Mouse (Mus musculus): ENCODE measurements around the gene Vps37b.

Gene Vps37b

DNA sequence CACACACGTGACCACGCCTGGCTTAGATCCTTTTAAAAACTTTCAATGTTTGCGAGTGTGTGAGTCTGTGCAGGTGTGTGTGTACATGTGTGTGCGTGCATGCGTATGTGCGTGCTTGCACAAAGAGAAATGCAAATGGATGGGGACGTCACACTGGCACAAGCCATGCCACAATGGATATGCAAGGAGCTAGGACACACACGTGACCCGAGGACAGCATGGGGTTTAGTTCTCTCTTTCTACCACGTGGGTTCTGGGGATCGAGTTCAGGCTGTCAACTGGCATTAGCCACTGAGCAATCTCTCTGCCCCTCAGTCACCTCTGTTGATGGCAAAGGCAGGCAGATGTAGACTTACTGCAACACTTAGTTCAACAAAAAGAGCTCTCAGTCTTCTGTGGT, 10.4 kb downstream of the Vps37b start:
- DNase-seq (ENCODE audit: low spot score), result no peak

GRCm38 (mm10) chr5:124021148-124021547, 10.9 kb downstream of the Vps37b start:
- no peak for DNase-seq (ENCODE audit: low spot score)

- no peak for DNase-seq (ENCODE audit: low spot score)
Measured at GRCm38 (mm10) chr5:124019348-124020216, 12.5 kb downstream of the Vps37b start.

- DNase-seq (ENCODE audit: low spot score), result no peak
Measured at GRCm38 (mm10) chr5:124018651-124019050, 13.4 kb downstream of the Vps37b start.

DNA sequence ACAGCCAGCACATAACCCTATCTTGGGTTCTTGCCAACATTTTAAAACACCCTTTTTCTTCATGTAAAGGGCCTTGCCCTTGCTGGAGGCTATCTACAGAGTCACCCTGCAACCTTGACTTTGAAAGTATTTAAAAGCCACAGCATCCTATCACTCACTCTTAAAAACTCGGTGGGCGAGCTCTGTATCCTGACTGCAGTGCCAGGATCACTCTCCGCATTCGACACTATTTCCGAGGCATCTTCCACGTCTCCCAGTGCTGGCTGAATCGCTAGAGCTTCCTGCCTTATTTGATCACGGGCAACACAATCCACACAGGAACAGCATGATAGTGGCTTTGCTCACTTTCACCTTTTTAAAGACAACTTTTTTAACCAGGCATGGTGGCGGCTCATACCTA, 14.1 kb downstream of the Vps37b start:
- DNase-seq (ENCODE audit: low spot score), result no peak

GRCm38 (mm10) chr5:124016291-124016821, 15.7 kb downstream of the Vps37b start:
- no peak for DNase-seq (ENCODE audit: low spot score)

GRCm38 (mm10) chr5:124015727-124016126, 16.3 kb downstream of the Vps37b start:
- DNase-seq (ENCODE audit: low spot score), result no peak

- DNase-seq (ENCODE audit: low spot score), result no peak
Measured at GRCm38 (mm10) chr5:124014791-124015251, 17.2 kb downstream of the Vps37b start.

GRCm38 (mm10) chr5:124014180-124014579, 17.9 kb downstream of the Vps37b start:
- DNase-seq (ENCODE audit: low spot score), result no peak

DNA sequence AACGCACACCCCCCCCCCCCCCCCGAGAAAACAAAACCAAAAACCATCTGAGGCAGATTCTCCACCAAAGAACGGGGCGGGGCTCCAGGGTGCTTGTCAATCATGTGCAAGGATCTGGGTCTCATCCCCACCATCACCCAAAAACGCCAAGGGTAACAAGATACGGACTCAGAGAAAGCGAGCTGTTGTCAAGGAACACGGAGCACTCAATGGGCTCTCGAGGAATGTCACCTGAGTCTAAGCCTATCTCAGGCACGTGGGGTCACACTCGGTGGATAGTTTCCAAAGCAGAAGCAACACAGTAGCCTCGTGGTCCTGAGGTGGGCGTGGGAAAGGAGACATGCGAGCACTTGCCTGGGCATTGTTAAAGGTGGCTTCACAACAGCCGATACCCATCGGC, 18.3 kb downstream of the Vps37b start:
- no peak for DNase-seq (ENCODE audit: low spot score)

- no peak for DNase-seq (ENCODE audit: low spot score)
Measured at GRCm38 (mm10) chr5:124012885-124013284, 19.2 kb downstream of the Vps37b start.

GRCm38 (mm10) chr5:124011927-124012326, 20.1 kb downstream of the Vps37b start:
- no peak for DNase-seq (ENCODE audit: low spot score)

- DNase-seq (ENCODE audit: low spot score), result peak; percentile 49
Measured at GRCm38 (mm10) chr5:124010910-124011655, 21.0 kb downstream of the Vps37b start.

DNA sequence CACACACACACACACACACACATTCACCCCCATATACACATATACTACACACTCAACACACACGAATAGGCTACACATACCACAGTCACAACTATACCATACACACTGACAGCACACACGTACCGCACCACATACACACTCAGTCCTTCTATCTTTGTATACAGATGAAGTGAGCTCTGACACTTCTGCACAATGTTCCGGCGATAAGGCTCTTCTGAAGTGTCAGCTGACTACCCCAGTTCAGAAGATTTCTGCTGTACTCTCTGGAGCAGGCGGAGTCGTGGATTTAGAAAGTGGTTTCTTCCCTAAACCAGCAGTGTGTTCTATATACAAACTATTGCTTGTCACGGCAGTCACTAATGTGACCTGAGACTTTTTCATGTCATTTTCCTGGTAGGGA, 22.0 kb downstream of the Vps37b start:
- DNase-seq (ENCODE audit: low spot score), result no peak

DNA sequence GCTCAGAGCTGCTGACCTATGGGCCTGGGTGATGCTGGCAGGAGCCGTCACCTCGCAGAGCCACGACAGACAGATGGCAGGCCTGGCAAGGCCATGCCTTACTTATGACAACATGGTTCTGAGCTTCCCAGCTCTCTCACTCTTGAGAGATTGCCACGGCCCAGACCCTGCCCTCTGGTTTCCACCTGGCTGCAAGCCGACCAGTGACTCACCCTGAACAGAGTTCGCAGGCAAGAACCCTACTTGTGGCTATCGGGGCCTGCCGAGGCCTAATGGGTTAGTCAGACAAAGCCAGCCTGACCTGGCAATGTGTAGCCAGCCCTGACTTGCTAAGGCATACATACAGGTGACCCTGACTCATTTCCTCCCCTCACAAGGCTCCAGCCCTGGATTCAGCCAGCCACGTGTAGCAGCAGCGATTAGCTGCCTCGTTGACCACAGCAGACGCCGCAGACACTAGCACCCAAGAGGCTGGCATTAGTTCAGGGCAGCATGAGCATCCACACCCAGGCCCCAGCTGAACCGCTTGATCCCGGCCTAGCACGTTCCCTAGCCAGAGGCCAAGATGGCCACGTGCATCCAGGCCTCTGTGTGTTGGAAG, 25.1 kb downstream of the Vps37b start:
- peak; percentile 70 for DNase-seq (ENCODE audit: low spot score)

GRCm38 (mm10) chr5:124006082-124006873, 25.8 kb downstream of the Vps37b start:
- DNase-seq (ENCODE audit: low spot score), result no peak

GRCm38 (mm10) chr5:124005591-124005990, 26.5 kb downstream of the Vps37b start:
- no peak for DNase-seq (ENCODE audit: low spot score)

DNA sequence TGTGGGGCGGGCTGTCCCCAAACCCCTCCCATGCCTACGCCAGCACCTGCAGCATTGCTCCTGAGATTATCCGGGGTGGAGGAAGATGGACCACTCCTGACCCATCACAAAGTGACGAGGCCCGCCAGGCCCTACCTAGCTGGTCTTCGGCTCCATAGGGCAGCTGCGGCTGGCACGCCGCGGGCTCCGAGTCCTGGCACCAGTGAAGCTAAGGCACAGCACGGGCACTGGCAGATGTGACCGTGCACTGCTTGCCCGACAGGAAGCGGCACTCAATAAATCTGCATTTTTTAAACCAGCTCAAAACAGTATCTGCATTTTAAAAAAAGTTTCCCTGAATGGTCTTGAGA, 26.9 kb downstream of the Vps37b start:
- DNase-seq (ENCODE audit: low spot score), result no peak

DNA sequence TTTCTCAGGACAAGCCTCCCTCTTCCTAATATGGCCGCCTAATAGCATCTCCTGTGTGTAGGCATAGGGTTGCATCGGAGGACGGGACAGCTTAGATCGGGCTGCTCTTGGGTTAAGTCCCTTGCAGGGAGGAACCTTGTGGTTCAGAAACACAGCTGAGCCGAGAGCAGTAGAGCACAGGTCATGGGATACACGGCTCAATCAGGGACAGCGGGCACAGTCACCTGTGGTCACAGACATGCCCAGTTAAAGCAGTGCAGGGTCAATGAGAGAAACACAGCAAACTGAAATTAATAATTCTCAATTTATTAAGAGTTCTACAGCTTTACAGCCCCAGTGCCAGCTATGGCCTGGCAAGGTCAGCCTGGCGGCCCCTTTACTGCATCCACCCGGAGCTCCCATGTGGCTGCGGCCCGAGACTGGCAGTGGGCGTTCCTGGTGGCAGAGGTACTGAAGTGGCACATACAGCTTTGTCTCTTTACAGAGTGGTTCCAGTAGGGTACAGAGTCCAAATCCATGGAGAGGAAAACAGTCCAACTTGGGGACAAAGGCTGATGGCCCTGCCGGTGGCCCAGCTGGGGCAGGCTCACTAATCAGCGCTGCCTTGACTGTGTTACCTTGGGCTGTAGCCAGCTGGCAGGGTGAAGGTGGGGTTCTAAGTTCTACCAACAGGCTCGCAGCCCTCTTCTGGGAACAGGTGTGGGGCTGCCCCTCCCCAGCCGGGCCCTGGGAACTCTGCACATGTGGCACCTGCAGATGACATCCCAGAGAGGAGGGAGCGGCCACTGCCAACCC, 27.5 kb downstream of the Vps37b start:
- no peak for DNase-seq (ENCODE audit: low spot score)

DNA sequence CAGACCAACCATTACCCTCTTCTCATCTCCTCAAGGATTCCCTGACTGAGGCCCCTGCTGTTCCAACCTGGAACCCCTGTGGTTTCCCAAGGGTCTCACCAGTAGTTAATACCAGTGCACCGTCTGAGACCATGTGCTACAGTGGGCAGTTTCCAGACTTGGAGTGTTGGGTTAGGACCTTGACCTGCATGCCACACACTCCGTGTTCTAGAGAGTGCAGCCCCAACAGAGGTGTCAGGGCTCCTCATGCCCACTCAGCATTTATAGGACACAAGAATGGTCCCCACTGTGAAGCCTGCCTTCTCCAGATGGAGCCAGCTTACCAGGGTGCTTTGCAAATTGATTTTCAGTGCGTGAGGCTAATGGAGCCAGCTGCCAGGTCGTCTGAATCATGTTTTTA, 28.7 kb downstream of the Vps37b start:
- no peak for DNase-seq (ENCODE audit: low spot score)

DNA sequence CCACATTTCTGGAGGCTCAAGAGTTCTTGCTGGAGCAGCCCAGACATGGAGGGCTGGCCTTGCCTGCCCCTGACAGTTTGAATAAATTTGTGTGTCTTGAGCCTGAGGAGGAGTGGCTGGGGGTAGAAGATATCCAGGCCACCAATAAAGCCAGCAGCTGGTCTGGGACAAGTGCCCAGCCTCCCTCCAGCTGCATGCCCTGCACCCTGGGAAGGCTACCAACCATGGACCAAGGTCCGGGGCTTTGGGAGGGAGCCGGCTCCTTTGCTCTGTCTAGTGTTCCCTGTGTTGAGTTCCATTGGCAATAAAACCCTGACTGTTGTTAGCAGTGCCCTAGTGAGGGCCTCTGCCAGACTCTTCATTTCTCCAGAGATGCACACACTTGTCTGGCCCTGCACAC, 29.2 kb downstream of the Vps37b start:
- no peak for DNase-seq (ENCODE audit: low spot score)

Measured in urinary bladder, postnatal 25 days (tissue).